Mouse (Mus musculus) ovary, postnatal 14 days (tissue): ENCODE measurements around the gene Pced1b.
"Not testable (repeated sequence)": the region's sequence is repeated elsewhere in the genome, so short reads cannot be mapped to it uniquely, and the experiment has no call there.

Source experiments
- DNase-seq: peaks from one replicate; pipeline ENCODE4 v3.0.0; 2022; ENCODE audit warnings: low spot score

Gene Pced1b

GRCm38 (mm10) chr15:97372611-97373131 is 125.8 kb downstream of the Pced1b start:
- no peak for DNase-seq

DNA sequence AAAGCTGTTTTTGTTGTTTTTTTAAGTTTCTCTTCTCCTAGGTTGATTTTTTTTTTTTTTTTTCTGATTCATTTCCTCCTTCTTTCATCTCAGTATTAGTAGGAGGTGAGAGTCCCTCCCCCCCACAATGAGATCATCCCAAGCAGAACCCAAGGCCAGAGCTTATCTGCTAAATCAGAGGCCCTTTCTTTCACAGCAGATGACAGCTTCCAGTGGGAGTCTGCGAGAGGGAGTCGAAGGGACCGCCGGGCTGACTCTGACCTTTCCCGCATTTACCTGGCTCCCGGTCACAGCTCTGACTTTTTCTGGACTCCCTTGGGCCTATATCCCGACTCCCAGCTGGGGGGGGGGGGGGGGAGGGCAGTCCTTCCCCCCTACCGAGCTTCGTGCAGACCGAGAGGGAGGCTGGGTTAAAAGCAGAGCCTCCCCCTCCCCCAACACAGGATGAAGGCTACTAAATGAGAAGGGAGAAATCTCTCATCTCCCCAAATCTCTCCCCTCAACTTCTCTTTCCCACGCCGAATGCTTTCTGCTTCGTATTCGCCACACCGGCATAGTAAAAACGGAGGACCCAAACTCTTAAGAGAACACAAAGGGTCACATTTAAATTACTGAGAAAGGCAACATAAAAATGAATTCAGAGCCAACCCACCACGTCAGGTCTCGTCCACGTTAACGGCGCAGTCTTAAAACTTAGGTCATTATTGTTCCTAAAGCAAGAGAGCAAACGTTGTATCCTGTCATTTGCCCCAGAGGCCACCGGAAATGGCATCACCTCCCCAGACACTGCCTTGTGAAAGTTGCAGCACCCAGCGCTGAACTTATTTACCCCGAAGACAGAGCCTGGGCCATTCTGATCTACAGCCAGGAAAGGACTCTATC is 126.5 kb downstream of the Pced1b start:
- DNase-seq: no peak

GRCm38 (mm10) chr15:97374085-97374844 is 127.4 kb downstream of the Pced1b start:
- DNase-seq: no peak

- DNase-seq: no peak
These were observed 128.2 kb downstream of the Pced1b start for GRCm38 (mm10) chr15:97374845-97375720.

- DNase-seq: no peak
These were observed 129.3 kb downstream of the Pced1b start for GRCm38 (mm10) chr15:97376081-97376742.

DNA sequence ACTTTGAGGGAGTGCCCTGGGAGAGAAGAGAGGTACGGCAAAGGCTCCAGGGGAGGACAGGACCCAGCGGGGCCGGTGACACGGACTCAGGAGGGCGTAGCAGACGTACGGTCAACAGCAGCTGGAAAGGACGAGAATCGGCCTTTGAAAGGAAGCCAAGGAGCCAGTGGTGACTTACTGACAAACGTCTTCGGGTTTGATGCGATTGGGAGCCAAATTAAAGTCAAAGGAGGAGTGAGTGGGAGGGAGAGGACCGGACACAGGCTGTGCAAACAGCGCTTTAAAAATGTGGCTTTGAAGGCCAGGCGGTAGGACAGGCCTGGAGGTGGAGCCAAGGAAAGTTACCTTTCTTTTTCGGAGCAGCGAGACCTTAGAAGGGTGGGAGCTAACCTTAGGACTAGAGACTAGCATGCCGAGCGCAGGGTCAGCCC is 129.9 kb downstream of the Pced1b start:
- DNase-seq: no peak

DNA sequence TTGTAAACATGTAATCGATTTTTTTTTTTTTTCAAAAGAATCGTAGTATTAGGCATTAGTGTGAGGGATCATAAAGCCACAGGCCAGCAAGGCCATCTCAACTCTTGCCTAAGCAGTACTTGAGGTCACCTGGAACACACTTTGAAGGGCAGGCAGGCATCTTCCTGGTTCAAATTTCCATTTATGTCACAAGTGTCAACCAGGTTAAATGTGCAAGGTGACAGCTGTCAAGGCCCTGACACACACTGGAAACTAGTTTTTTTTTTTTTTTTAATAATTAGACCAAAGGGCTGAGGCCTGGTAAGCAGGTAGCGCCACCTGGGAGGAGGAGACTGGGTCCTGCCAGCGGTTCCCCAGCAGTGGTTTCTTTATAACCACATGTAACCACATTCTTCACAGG is 131.2 kb downstream of the Pced1b start:
- no peak for DNase-seq

DNA sequence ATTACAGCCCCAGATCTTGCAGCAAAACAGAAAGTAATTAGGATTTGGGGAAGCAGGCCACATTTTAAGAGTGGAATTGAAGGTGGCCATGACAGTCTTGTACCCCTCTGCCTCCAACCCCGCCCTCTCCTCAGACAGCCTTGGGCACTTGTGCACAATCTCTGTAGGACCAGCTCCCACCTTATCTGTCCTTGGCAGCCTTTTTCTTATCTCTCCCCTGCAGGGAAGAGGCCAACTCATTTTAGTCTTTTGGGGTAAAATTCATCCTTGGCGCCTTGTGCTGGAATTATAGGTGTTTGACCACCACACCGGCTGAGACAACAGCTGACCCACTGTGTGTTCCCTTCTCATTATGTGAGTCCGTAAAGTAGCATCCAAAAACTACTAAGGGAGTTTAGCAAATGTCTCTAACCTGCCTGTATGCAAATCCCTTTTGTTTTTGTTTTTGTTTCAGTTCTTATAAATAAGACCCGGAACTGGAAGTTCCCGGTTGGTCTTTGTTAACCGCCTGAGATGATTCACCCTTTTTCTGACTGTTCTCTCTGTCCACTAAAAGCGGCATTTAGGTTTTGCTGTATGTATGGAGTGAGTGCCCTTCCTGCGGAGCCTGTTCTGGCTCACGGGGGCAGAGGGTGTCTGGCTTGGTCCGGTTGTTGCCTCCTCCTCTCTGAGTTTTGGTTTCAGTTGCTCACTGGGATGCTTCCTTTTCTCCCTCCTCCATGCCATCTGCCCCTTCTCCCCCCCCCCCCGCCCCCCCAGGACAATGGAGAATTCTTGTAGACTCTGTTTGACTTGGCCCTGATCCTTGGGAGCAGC is 132.8 kb downstream of the Pced1b start:
- no peak for DNase-seq

- no peak for DNase-seq
These were observed 135.7 kb downstream of the Pced1b start for GRCm38 (mm10) chr15:97382567-97382966.

DNA sequence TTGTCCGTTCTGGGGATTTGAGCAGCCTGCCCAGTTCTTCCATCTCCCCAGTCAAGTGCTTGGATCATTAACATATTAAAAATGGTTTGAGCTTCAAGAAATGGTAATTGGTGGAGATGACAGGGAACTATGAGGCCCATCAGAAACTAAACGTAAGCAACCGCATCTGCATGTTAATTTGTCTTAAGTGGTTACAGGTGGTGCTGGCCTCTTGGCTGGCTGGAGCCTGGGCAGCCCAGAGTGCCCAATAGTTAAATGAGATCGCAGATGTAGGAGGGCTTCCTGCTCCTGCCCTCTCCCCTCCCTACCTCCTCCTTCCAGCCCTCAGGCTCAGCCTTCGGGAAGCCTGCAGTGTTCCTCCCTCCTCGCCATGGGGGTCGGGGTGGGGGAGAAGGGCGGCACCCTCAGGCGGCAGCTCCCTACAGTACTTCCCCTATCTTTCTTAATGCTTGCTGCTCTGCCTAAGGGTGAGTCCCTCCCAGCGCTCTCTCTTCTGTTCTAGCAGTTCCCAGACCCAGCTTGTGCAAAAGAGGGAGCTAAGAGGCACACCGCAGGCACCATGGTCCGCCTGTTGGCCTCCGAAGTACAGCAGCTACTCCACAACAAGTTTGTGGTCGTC is 136.7 kb downstream of the Pced1b start:
- DNase-seq: no peak

GRCm38 (mm10) chr15:97384170-97385018 is 137.5 kb downstream of the Pced1b start:
- no peak for DNase-seq

- not testable (repeated sequence) for DNase-seq
These were observed 138.3 kb downstream of the Pced1b start for GRCm38 (mm10) chr15:97385174-97385573.

- no peak for DNase-seq
These were observed 140.9 kb downstream of the Pced1b start for GRCm38 (mm10) chr15:97387793-97388192.

DNA sequence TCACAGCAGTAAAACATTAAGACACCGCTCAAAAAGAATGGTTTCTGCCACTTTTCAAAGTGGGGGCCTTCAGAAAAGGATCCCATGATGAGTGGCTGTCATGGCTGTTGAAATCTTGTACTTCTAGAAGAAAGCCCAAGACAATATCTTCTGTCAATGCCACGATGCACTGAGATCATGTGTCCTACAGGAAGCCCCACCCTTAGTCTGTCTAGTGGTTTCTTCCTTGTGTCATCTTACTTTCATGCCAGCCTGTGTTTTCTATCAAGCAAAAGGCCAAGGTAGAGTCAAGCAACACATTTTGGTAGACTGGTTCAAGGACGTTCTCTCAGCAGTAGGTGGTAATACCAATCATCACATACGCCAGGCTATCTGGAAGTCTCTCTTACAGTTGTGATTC is 142.7 kb downstream of the Pced1b start:
- no peak for DNase-seq

- no peak for DNase-seq
These were observed 143.9 kb downstream of the Pced1b start for GRCm38 (mm10) chr15:97390778-97391177.

GRCm38 (mm10) chr15:97391436-97391835 is 144.5 kb downstream of the Pced1b start:
- no peak for DNase-seq

- no peak for DNase-seq
These were observed 147.7 kb downstream of the Pced1b start for GRCm38 (mm10) chr15:97394561-97394960.

DNA sequence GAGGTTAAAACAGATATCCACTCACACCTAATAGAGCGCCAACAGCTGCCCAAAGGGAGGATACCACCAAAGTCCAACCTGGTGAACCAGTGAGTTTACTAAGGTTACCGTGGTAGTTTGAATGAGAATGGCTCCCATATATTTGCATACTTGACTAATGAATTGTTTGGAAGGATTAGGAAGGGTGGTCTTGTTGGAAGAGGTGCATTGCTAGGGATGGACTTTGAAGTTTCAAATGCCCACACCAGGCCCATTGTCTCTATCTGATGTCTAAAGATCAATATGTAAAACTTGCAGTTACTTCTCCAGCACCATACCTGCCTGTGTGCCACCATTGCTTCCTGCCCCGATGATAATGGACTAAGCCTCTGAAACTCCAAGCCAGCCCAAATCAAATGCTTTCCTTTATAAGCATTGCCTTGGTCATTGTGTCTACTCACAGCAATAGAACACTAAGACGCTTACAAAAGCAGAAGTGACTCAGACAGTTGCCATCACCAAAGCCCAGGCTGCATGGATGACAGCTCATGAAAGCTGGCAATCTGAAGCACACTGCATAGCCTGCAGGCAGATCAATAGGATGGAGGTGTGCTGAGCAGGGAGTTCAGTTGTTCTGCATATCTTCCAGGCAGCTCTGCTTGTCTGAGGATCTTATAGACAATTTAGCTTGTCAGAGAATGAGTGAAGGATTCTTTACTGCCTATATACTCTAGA is 149.8 kb downstream of the Pced1b start:
- DNase-seq: no peak
